Mouse (Mus musculus) frontal cortex, postnatal 10 days (tissue): Measurements from ENCODE around the gene Pla2g4a.
"Not testable (repeated sequence)": the region's sequence is repeated elsewhere in the genome, so short reads cannot be mapped to it uniquely, and the experiment has no call there.

Experiments
- DNase-seq, 2 experiments: peaks; one replicate each; pipeline ENCODE4 v3.0.0; 2022; ENCODE audit warnings: low spot score in 2 of 2, mixed read lengths in 1 of 2

Pla2g4a gene

DNA sequence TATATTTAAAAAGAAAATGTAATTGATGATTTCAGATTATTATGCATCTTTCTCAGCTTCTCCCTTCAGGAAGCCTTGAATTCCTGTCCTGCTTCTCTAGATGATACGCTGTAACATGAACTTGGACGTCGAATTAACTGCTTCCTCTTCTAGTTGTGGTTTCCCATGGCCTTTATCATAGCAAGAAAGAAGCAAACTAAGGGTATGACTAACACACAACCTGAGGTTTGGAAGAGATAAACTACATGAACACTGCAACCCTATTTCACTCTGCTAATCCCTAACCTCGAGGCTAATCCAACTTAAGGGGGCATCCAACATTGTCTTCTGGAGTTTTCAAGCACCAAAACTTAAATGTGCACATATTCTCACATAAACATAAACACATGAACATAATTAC is 23.3 kb downstream of the Pla2g4a start:
- DNase-seq, result no peak

- no peak for DNase-seq
Measured at GRCm38 (mm10) chr1:149929140-149929539, 31.9 kb downstream of the Pla2g4a start.

DNA sequence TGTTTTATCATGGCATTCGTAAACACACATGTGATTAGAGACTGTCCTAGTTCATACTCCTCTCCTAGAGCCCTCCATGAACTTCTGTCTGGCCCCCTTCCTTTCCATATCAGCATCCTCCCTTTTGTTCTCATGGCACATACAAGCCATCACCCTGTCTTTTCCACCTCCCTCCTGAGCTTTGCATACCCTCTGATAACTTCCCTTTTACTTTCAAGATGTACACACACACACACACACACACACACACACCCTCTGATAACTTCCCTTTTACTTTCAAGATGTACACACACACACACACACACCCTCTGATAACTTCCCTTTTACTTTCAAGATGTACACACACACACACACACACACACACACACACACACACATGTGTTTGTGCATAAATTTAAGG is 37.4 kb downstream of the Pla2g4a start:
- not testable (repeated sequence) for DNase-seq

GRCm38 (mm10) chr1:149922219-149922618 is 38.9 kb downstream of the Pla2g4a start:
- no peak for DNase-seq

DNA sequence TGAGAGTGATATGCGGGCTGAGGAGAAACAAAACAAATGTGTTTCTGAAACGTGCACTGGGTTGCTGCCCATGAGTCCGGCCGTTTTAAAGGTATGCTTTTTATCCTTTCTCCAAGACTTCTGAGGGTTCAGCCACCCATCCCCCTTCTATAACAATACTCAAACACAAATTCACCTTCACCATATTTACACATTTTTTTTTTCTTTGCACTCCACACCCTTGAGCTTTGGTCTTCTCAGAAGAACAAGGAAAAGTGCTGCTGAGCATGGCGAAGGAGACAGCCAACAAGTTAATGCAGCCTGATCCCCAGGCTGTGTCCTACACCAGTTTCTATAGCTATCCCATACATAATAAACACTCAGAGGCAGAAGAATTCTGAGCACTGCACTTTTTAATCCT is 39.8 kb downstream of the Pla2g4a start:
- no peak for DNase-seq

GRCm38 (mm10) chr1:149919301-149919700 is 41.8 kb downstream of the Pla2g4a start:
- DNase-seq, result no peak

DNA sequence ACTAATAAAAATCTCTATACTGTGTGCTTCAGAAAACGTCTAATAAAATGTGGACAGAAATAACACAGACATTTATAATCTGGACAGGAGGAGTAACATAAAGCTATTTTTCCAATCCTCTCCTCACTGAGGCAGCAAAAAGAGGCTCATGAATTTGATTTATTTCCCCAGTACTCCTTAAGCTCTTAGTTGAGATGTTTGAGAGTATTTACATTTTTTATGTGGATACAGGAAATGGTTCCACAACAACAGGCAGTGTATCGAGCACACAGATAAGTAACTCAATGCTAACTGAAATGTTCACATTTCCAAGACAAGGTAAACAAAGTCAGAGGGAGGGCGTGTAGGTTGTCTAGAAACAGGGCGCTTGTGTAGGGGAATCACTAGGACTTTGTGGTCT is 48.1 kb downstream of the Pla2g4a start:
- no peak for DNase-seq

- DNase-seq, result no peak
Measured at GRCm38 (mm10) chr1:149911050-149911449, 50.0 kb downstream of the Pla2g4a start.

GRCm38 (mm10) chr1:149898001-149898625 is 63.0 kb downstream of the Pla2g4a start:
- DNase-seq, result no peak

- DNase-seq, result no peak
Measured at GRCm38 (mm10) chr1:149896590-149896989, 64.5 kb downstream of the Pla2g4a start.

DNA sequence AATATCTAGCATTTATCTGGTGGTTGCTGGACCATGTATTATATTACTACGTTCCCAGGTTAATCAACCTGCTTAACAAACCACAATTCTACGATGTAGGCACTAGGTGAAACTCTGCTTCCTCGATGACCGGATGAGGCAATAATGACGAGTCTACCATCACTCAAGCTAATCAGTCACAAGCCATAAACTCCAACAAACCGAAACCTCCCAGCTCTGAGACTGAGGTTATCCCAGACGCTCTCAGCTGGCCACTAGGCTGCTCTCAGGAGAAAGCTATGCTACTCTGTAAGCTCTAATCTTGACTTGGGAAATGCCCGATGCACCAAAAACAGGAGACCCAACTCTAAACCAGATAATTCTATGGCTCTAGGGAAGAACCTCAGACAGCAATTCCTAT is 66.2 kb downstream of the Pla2g4a start:
- DNase-seq, result no peak

DNA sequence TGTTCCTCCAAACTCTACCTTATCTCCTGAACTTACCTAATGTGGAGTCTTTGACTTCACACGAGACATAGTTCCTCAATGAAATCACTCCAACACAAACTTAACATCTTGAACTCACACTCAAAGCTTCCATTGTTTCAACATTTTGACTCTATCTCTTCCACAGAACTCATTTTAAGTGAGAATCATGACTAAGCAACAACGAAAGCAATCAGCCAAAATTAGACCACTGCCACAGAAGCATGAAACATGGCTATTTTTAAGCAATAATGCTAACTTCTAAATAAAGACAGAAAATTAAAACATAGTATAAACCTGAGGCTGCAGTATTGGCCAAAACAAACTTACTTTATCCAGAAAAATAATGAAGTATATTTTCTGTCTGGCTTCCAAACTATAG is 67.2 kb downstream of the Pla2g4a start:
- DNase-seq, result no peak

DNA sequence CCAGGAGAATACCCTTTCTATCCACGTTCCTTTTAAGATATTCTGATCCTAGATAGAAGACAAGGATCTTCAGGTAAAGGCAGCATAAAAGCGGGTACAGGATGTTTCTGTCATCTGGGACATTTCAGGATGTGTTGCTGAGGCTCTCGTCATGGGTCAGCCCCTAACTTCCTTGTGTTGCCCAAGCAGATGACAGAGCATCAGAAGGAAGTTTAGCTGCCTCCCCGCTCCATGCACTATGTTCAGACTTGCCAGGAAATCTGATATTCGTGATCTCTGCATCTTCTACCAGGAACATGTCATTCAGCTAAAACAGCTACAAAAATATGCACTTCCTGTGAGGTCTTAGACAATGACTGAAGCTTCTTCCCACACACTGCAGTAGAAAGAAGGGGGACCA is 70.0 kb downstream of the Pla2g4a start:
- DNase-seq, result no peak

GRCm38 (mm10) chr1:149882419-149883025 is 78.6 kb downstream of the Pla2g4a start:
- DNase-seq, result no peak

GRCm38 (mm10) chr1:149878175-149878574 is 82.9 kb downstream of the Pla2g4a start:
- no peak for DNase-seq

DNA sequence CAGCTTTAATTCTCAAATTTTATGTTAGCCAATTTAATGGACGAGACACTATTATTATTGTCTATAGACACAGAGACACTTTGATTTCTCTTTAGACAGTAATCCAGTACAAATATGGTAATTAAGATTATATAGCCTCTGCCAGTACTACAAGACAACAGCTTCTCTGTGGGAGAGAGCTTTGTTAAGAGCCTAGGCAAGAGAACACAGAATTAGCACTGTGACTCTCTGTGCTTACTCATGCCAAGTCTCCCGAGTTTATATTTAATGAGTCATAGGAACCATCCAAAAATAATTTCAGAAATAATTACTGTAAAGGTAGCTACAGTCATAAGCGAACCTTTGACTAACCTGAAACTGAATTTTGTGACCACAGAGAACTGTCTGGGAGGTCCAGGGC is 84.6 kb downstream of the Pla2g4a start:
- DNase-seq, result no peak

DNA sequence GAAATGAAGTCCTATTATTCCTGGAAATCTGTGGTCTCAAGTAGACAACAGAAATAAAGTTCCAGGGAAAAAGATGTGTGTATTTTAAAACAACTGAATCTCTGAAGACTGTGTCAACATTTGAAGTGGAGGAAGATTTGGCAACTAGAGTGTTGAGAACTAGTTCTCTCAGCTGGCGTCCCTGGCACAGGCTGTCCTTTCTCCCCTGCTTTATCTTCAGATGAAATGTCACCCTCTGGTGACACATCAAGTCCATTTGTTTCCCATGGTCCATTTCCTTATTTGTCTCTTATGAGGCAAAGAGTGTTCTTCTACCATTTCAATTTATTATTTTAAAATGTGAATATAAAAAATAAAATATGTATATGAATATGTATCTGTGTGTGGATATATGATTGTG is 89.5 kb downstream of the Pla2g4a start:
- DNase-seq, result no peak

GRCm38 (mm10) chr1:149867323-149867722 is 93.8 kb downstream of the Pla2g4a start:
- DNase-seq, result peak in 1 of 2 experiments; percentile 37

DNA sequence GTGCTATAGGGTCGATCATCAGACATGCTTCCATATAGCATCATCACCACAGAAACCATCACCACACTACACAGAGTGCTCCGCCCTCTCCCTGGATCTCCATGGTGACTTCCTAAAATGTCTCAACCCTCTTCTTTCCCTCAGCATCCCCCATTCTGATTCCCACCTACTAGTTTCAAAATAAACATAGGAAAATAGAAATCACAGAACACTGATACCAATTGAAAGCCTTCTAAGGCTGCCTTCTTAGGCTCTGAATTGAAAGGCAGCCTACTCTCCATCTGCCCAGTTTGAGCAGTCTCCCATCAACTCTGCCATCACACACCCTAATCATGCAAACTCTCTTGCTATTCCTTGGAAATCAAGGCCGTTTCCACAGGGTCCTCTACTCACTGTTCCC is 94.9 kb downstream of the Pla2g4a start:
- no peak for DNase-seq

GRCm38 (mm10) chr1:149862801-149863200 is 98.3 kb downstream of the Pla2g4a start:
- DNase-seq, result no peak

DNA sequence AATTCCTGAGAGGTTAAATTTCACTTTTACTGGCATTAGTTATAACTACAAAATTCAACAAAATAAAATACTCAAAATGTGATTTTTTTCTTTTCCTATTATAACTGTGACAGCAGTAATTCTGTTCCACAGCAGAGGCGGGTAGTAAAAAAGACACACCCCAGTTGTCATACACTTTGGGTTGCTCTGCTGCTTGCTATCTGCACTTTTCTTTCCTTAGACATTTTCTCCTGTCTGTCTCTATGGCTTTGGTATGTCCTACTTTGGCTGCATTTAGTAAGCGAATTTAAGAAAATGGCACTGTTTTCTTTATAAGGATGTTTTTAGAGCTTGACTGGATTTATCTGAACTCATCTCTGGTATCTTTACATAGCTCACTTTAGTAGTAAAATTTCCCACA is 98.9 kb downstream of the Pla2g4a start:
- no peak for DNase-seq

DNA sequence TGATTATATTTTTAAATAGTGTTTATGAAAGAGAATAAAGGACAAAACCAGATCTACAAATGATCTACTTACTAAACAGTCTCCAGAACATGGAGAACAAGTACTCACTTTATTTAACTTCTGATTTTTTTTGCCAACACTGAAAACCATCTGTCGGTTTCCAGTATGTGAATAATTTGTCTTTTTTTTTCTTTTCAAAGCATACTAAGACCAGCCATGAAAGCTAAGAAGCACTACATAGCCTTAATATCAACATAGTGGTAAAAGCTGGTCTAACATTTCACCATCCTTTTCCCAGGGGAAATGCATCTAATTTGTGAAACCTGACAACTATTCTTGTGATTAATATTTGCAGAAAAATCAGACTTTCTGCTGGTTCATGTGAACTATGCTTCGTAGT is 99.5 kb downstream of the Pla2g4a start:
- no peak for DNase-seq

GRCm38 (mm10) chr1:149858734-149859133 is 102.4 kb downstream of the Pla2g4a start:
- no peak for DNase-seq

DNA sequence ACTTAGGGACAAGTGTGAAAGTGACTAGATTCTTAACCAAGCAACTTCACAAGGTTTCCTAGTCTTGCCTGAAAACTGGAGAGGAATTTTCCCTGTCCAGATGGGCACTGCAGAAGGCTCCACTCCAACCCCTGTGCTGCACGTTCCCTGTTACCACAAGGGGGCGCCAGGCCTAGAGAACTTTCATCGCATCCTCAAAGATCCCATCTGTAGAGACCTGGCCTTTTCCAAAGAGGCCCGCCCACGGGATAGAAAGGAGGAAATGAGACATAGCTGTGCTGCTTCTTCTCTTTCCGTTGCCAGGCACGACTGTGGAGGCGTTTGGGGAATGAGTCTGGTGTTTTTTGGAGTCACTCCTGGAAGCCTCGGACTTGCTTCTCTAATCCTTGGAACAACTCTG is 104.4 kb downstream of the Pla2g4a start:
- DNase-seq, result peak; percentile 41 to 72
